Mouse (Mus musculus) bone marrow macrophage, adult 2 months (primary cell): Measurements from ENCODE around the gene Tmem88b. TPM values are rescaled to one million over a fixed set of nuclear protein-coding genes. Genes with fewer than 3 reads are reported as not detected.

Source experiments
- H3K27ac ChIP-seq: 2 replicates; pipeline ENCODE4 v1.5.1; 2012; ENCODE audit warnings: low read depth, low read length; ENCODE audit not compliant: insufficient read depth
- H3K4me1 ChIP-seq: 2 replicates; pipeline ENCODE4 v1.6.1; 2012; ENCODE audit warnings: low read length; ENCODE audit not compliant: control insufficient read depth, insufficient read depth
- H3K4me3 ChIP-seq: 2 replicates; pipeline ENCODE4 v1.5.1; 2012; ENCODE audit warnings: mild to moderate bottlenecking, low read length, moderate library complexity; ENCODE audit not compliant: insufficient read depth
- CTCF ChIP-seq: IDR thresholded peaks from 2 replicates; pipeline ENCODE4 v1.5.1; 2012; ENCODE audit warnings: low read depth, mild to moderate bottlenecking, low read length, moderate library complexity
- POLR2A ChIP-seq: IDR thresholded peaks from 2 replicates; pipeline ENCODE4 v1.6.1; 2012; ENCODE audit warnings: mild to moderate bottlenecking, low read depth, low read length, borderline replicate concordance
- polyA plus RNA-seq: library from polyadenylated mRNA; stranded (reverse); fragments of >200 nt; gene quantifications from 2 replicates; pipeline ENCODE4 v1.2.4, GENCODE M21; 2012; ENCODE audit not compliant: missing spikeins, insufficient read depth, insufficient read length

Gene Tmem88b
- polyA plus RNA-seq, 1 experiment: not detected

DNA sequence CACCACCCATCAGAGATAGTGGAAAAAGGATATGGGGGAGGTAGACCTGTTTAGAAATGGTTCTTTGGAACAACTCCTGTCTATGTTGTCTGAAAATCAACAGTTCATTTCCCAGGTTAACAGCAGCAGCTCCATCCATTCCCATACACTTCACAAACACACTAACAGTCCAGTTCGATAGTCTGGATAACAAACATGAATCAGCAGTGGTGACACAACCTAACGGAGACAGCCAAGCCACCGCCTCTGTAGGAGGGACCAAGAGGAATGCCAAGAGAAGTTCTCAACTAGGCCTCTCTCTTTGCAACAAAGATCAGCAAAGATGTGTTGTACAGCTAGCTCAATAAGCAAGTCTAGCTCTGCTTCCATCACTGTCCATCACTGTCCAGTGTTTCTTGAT lies 23.3 kb downstream of the Tmem88b start:
- Histone ChIP-seq H3K4me3 (no peak overlapping the region), H3K4me1 (peaks cover 15% of the 10 kb centered on the region), H3K27ac (no peak overlapping the region)
- no peak for TF ChIP-seq POLR2A
- no peak for TF ChIP-seq CTCF

- Histone ChIP-seq H3K4me1 (peaks cover 15% of the 10 kb centered on the region), H3K27ac (peak overlapping the region; percentile 20; the same call in 1 of the 2 replicates), H3K4me3 (peak overlapping the region; percentile 71)
- TF ChIP-seq POLR2A (no peak; the same call in 1 of the 2 replicates), CTCF (no peak)
Observed at GRCm38 (mm10) chr4:155761356-155762099, 24.1 kb downstream of the Tmem88b start.

- Histone ChIP-seq H3K27ac (peak within 1 kb of the TSS; percentile 38), H3K4me3 (peak within 1 kb of the TSS; percentile 78), H3K4me1 (peaks cover 15% of the 10 kb centered on the region)
- TF ChIP-seq CTCF (no peak), POLR2A (no peak)
Observed at GRCm38 (mm10) chr4:155760613-155761355, 24.9 kb downstream of the Tmem88b start, which contains the start of gene Atad3a. TSS of gene Atad3a (minus strand) at chr4:155761093.

DNA sequence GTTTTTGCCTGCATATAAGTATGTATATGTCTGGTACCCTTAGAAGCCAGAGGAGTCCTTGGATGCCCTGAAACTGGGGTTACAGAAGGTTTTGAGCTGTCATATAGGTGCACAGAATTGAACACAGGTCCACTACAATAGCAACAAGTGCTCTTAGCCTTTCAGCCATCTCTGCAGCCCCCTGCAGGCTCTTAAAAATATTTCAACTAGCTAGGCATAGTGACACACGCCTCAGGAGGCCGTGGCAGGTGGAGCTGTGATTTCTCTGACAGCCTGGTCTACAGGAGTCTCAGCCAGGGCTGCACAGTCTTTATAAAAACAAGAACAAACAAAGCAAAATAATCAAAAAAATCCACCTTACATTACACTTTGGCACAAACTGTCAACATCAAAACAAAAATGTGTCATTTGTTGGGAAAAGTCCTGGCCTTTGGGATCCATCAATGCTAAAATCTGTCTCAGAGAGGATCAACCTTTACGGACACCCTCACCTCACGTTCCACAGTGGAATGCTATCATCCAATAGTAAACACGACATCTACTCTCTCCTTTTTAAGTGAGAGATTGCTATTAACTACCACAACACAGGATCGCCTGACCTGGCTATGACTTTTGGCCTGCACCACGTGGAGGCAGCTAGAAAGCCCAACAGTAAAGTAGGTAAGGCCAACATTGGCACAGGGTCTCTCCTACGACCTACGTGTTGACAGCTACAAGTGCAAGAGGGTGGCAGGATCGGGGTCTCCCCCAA lies 25.6 kb downstream of the Tmem88b start:
- TF ChIP-seq POLR2A (no peak), CTCF (no peak)
- H3K4me3 ChIP-seq: peak overlapping the region; percentile 78
- H3K27ac ChIP-seq: peak overlapping the region; percentile 38
- peaks cover 15% of the 10 kb centered on the region for H3K4me1 ChIP-seq

- Histone ChIP-seq H3K4me1 (peaks cover 10% of the 10 kb centered on the region), H3K27ac (no peak overlapping the region), H3K4me3 (no peak overlapping the region)
- TF ChIP-seq POLR2A (no peak), CTCF (no peak)
Observed at GRCm38 (mm10) chr4:155757011-155757410, 28.7 kb downstream of the Tmem88b start.

GRCm38 (mm10) chr4:155746575-155747490 lies 38.8 kb downstream of the Tmem88b start:
- H3K4me1 ChIP-seq: no peaks in the 10 kb centered on the region
- TF ChIP-seq POLR2A: no peak
- TF ChIP-seq CTCF: no peak
- H3K27ac ChIP-seq: no peak overlapping the region
- H3K4me3 ChIP-seq: no peak overlapping the region

- TF ChIP-seq CTCF (no peak), POLR2A (no peak)
- no peak overlapping the region for H3K4me3 ChIP-seq
- H3K4me1 ChIP-seq: no peaks in the 10 kb centered on the region
- no peak overlapping the region for H3K27ac ChIP-seq
Observed at GRCm38 (mm10) chr4:155746036-155746548, 39.6 kb downstream of the Tmem88b start.

GRCm38 (mm10) chr4:155745136-155745535 lies 40.5 kb downstream of the Tmem88b start:
- Histone ChIP-seq H3K4me1 (no peaks in the 10 kb centered on the region), H3K27ac (no peak overlapping the region), H3K4me3 (no peak overlapping the region)
- TF ChIP-seq POLR2A (no peak), CTCF (no peak)
